Mouse (Mus musculus) kidney, postnatal 0 days (tissue): ENCODE results near the gene Ak1. TPM values are rescaled to one million over a fixed set of nuclear protein-coding genes. Genes with fewer than 3 reads are reported as not detected.

Experiments
- ATAC-seq: fragments of 200-750 bp; cut with Nextera tagmentation; replicated peaks from 2 replicates; pipeline ENCODE4 v1.8.0; 2017; ENCODE audit warnings: low read depth, moderate number of reproducible peaks, moderate TSS enrichment, moderate library complexity; ENCODE audit not compliant: low FRiP score
- DNase-seq: peaks from one replicate; pipeline ENCODE4 v3.0.0-alpha.2; 2016; ENCODE audit warnings: low spot score
- H3K27ac ChIP-seq: fragments of 300-500 bp; sonication (generic); 2 replicates; pipeline ENCODE4 v1.5.1; 2014; ENCODE audit warnings: mild to moderate bottlenecking
- H3K27me3 ChIP-seq: fragments of 300-500 bp; sonication (generic); 2 replicates; pipeline ENCODE4 v1.6.1; 2014; ENCODE audit warnings: low read length, mixed read lengths; ENCODE audit not compliant: insufficient read depth
- H3K36me3 ChIP-seq: fragments of 300-500 bp; sonication (generic); 2 replicates; pipeline ENCODE4 v1.6.1; 2014; ENCODE audit warnings: low read length, mixed read lengths; ENCODE audit not compliant: insufficient read depth
- H3K4me1 ChIP-seq: fragments of 300-500 bp; sonication (generic); replicated peaks from 2 replicates; pipeline ENCODE4 v1.6.1; 2014; ENCODE audit warnings: antibody characterized with exemption, low read length, mixed read lengths; ENCODE audit not compliant: insufficient read depth
- H3K4me2 ChIP-seq: fragments of 300-500 bp; sonication (generic); 2 replicates; pipeline ENCODE4 v1.6.1; 2014; ENCODE audit warnings: mild to moderate bottlenecking, low read length, moderate library complexity, mixed read lengths
- H3K4me3 ChIP-seq: fragments of 300-500 bp; sonication (generic); replicated peaks from 2 replicates; pipeline ENCODE4 v1.5.1; 2014; ENCODE audit warnings: low read depth, low read length
- H3K9ac ChIP-seq: fragments of 300-500 bp; sonication (generic); 2 replicates; pipeline ENCODE4 v1.6.1; 2014; ENCODE audit warnings: low read depth, low read length
- H3K9me3 ChIP-seq: fragments of 300-500 bp; sonication (generic); replicated peaks from 2 replicates; pipeline ENCODE4 v1.6.1; 2016; ENCODE audit warnings: low read length, inconsistent platforms, mixed read lengths
- CTCF ChIP-seq: IDR thresholded peaks from 2 replicates; pipeline ENCODE4 v1.5.1; 2016; ENCODE audit warnings: antibody characterized with exemption, low read depth, mild to moderate bottlenecking, moderate library complexity
- WGBS: fragments of 180-500 bp; shearing (Covaris S2); extraction: QIAGEN DNeasy Blood & Tissue Kit; methylation state at CpG from one replicate; pipeline ENCODE4 v1.1.7; 2014; 5-methylcytosine and 5-hydroxymethylcytosine counted together
- polyA plus RNA-seq: library from polyadenylated mRNA; unstranded; fragments of >200 nt; fragmentation: Nextera tagmentation; extraction: Ambion mirVana; gene quantifications from 2 replicates; pipeline ENCODE4 v1.2.1, GENCODE M21; 2015

The Ak1 gene
- polyA plus RNA-seq, 1 experiment from 2014 or later: 38.7 TPM

GRCm38 (mm10) chr2:32673176-32673917 lies 51.8 kb downstream of the Ak1 start:
- no peaks in the 10 kb centered on the region for H3K27me3 ChIP-seq
- no peak overlapping the region for H3K4me2 ChIP-seq
- TF ChIP-seq CTCF: no peak
- no peak overlapping the region for H3K9ac ChIP-seq
- 0 out of 2 replicates have a peak, but pooled peaks have one; percentile 27 for ATAC-seq
- H3K27ac ChIP-seq: no peak overlapping the region
- H3K4me3 ChIP-seq: no peak overlapping the region
- 66% methylated on average over 16 of the region's 16 CpGs for WGBS
- no peak for DNase-seq
- no peaks in the 10 kb centered on the region for H3K9me3 ChIP-seq
- H3K36me3 ChIP-seq: peaks cover 20% of the 10 kb centered on the region
- no peaks in the 10 kb centered on the region for H3K4me1 ChIP-seq

GRCm38 (mm10) chr2:32676821-32677220 lies 55.3 kb downstream of the Ak1 start:
- TF ChIP-seq CTCF: peak; percentile 36; the same call in 1 of the 2 replicates
- peaks cover 28% of the 10 kb centered on the region for H3K36me3 ChIP-seq

GRCm38 (mm10) chr2:32677683-32678082 lies 56.1 kb downstream of the Ak1 start:
- Histone ChIP-seq H3K4me2 (no peak overlapping the region), H3K4me1 (no peaks in the 10 kb centered on the region), H3K9me3 (no peaks in the 10 kb centered on the region), H3K9ac (no peak overlapping the region), H3K27me3 (no peaks in the 10 kb centered on the region), H3K36me3 (peaks cover 31% of the 10 kb centered on the region), H3K4me3 (no peak overlapping the region), H3K27ac (no peak overlapping the region)
- ATAC-seq (no peak), DNase-seq (no peak)
- WGBS: 86% methylated on average over 7 of the region's 7 CpGs
- no peak for TF ChIP-seq CTCF

More at GRCm38 (mm10) chr2:32676821-32677220, 55.3 kb downstream of the Ak1 start:
- Histone ChIP-seq H3K4me2 (no peak overlapping the region), H3K4me3 (no peak overlapping the region), H3K4me1 (no peaks in the 10 kb centered on the region), H3K27ac (no peak overlapping the region), H3K27me3 (no peaks in the 10 kb centered on the region), H3K9me3 (no peaks in the 10 kb centered on the region), H3K9ac (no peak overlapping the region)
- DNase-seq (no peak), ATAC-seq (no peak)
- WGBS: 94% methylated on average over 3 of the region's 3 CpGs

DNA sequence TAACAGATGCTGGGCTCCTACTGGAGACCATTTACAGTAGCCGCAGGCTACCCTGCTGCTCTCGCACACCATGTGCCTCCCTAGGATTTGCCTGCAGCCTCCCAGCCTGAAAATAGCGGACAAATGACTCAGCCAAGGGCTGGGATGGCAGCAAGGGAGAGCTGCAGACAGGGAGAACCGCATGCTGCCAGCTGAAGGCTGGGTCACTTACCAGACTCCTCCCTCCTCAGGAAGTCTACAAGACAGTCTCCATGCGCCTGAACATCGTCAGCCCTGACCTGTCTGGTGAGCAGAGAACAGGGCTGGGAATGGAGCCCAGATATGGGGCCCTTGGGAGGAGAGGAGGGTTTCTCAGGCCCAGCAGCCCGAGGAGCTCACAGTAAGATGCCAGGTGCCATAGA lies 58.5 kb downstream of the Ak1 start:
- Histone ChIP-seq H3K9me3 (no peaks in the 10 kb centered on the region), H3K4me2 (no peak overlapping the region), H3K36me3 (peaks cover 54% of the 10 kb centered on the region), H3K4me3 (no peak overlapping the region), H3K4me1 (no peaks in the 10 kb centered on the region), H3K27me3 (no peaks in the 10 kb centered on the region), H3K27ac (no peak overlapping the region; the same call in 1 of the 2 replicates), H3K9ac (no peak overlapping the region)
- TF ChIP-seq CTCF: no peak
- 34% methylated on average over 7 of the region's 7 CpGs for WGBS
- DNase-seq: peak; percentile 45
- no peak; the same call in 1 of the 2 replicates for ATAC-seq

DNA sequence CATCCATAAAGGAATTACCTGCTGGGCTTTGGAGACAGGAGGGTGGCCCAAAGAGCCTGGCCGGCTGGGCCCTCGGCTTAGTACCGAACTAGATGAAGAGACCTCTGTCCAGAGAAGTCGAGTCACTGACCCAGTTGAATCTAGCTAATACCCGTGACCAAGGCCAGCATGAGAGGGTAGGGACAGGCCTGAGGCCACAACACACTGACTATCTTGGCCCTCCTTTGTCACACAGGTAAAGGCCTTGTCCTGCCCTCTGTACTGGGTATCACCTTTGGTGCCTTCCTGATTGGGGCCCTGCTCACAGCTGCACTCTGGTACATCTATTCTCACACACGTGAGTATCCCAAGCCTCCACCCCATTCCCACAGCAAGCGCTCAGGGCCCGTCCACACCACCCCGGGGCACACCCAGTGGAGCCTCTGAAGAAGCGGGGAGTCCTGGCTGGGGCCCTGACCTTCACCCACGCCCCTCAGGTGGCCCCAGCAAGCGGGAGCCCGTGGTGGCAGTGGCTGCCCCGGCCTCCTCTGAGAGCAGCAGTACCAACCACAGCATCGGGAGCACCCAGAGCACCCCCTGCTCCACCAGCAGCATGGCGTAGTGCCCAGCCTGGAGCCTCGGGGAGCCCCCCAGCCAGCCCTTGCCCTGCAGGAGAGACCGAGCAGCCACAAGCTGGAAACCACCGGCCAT lies 59.5 kb downstream of the Ak1 start:
- H3K27me3 ChIP-seq: no peaks in the 10 kb centered on the region
- DNase-seq (no peak), ATAC-seq (0 out of 2 replicates have a peak, but pooled peaks have one; percentile 25)
- H3K4me1 ChIP-seq: no peaks in the 10 kb centered on the region
- H3K4me2 ChIP-seq: no peak overlapping the region
- no peak for TF ChIP-seq CTCF
- H3K27ac ChIP-seq: no peak overlapping the region
- no peak overlapping the region for H3K4me3 ChIP-seq
- H3K9ac ChIP-seq: no peak overlapping the region
- WGBS: 89% methylated on average over 19 of the region's 19 CpGs
- H3K9me3 ChIP-seq: no peaks in the 10 kb centered on the region
- peaks cover 56% of the 10 kb centered on the region for H3K36me3 ChIP-seq

DNA sequence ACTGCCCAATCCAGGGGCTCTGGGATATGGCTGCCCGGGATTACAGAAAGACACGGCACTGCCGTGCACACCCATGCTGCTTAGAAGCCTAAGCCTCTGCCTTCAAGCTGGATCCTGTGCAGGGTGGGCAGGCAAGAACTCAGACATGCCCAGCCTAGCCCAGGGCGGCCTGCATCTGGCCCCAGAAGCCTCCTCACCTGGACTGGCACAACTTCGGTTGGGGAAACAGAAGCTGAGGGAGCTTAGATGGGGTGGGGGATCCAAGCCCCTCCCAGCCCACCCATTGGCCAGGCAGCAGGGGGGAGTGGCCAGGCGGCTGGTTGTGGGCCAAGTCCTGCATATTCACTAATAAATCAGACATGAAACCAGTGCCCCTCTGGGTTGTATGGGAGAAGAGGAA lies 60.2 kb downstream of the Ak1 start:
- WGBS: 68% methylated on average over 6 of the region's 6 CpGs
- no peak overlapping the region for H3K9ac ChIP-seq
- no peak overlapping the region for H3K4me3 ChIP-seq
- no peak overlapping the region for H3K4me2 ChIP-seq
- no peaks in the 10 kb centered on the region for H3K4me1 ChIP-seq
- peaks cover 57% of the 10 kb centered on the region for H3K36me3 ChIP-seq
- no peaks in the 10 kb centered on the region for H3K27me3 ChIP-seq
- no peaks in the 10 kb centered on the region for H3K9me3 ChIP-seq
- no peak for TF ChIP-seq CTCF
- H3K27ac ChIP-seq: no peak overlapping the region
- DNase-seq (peak; percentile 31), ATAC-seq (no peak)
